Mouse (Mus musculus): ENCODE measurements around the gene Ccdc107. TPM values are rescaled to one million over a fixed set of nuclear protein-coding genes. Genes with fewer than 3 reads are reported as not detected.

The Ccdc107 gene
- polyA plus RNA-seq (2015; fragmentation: Nextera tagmentation; extraction: Ambion mirVana): 104 and 107 TPM in 2 replicates

GRCm38 (mm10) chr4:43492821-43493185 lies at the start of gene Ccdc107:
TSS of gene Ccdc107 (plus strand) at chr4:43492900.
- Histone ChIP-seq H3K4me2 (ENCODE audit: low read length) (peak within 1 kb of the TSS; percentile 63), H3K9ac (ENCODE audit: low read depth, low read length) (peak within 1 kb of the TSS; percentile 56), H3K4me1 (replicated peaks; ENCODE audit: insufficient read depth, low read length) (0 out of 2 replicates have a peak, but pooled peaks cover 4% of the 10 kb centered on the region), H3K9me3 (replicated peaks; ENCODE audit: low read length) (no peaks in the 10 kb centered on the region), H3K27me3 (ENCODE audit: insufficient read depth, low read length) (no peaks in the 10 kb centered on the region), H3K27ac (peak within 1 kb of the TSS; percentile 71), H3K4me3 (replicated peaks; ENCODE audit: low read depth, low read length) (peak within 1 kb of the TSS; percentile 63), H3K36me3 (ENCODE audit: insufficient read depth, low read length) (peaks cover 15% of the 10 kb centered on the region)
- under 1% methylated on average over 25 of the region's 25 CpGs for WGBS
- ATAC-seq (replicated peaks; ENCODE audit: low FRiP score, low read depth): peak; percentile 96
- DNase-seq (ENCODE audit: low spot score): peak; percentile 98
- TF ChIP-seq CTCF (IDR thresholded peaks at IDR 0.05; ENCODE audit: low read depth): peak; percentile 28; the same call in 1 of the 2 replicates

- Histone ChIP-seq H3K27me3 (ENCODE audit: insufficient read depth, low read length) (no peaks in the 10 kb centered on the region), H3K4me3 (replicated peaks; ENCODE audit: low read depth, low read length) (peak overlapping the region; percentile 79), H3K4me1 (replicated peaks; ENCODE audit: insufficient read depth, low read length) (peaks cover 8% of the 10 kb centered on the region; the same call in 1 of the 2 replicates), H3K27ac (peak overlapping the region; percentile 96), H3K36me3 (ENCODE audit: insufficient read depth, low read length) (peaks cover 30% of the 10 kb centered on the region), H3K9ac (ENCODE audit: low read depth, low read length) (peak overlapping the region; percentile 97), H3K4me2 (ENCODE audit: low read length) (peak overlapping the region; percentile 97), H3K9me3 (replicated peaks; ENCODE audit: low read length) (no peaks in the 10 kb centered on the region)
- under 1% methylated on average over 28 of the region's 28 CpGs for WGBS
- ATAC-seq (replicated peaks; ENCODE audit: low FRiP score, low read depth): no peak
- TF ChIP-seq CTCF (IDR thresholded peaks at IDR 0.05; ENCODE audit: low read depth): no peak
- peak; percentile 54 for DNase-seq (ENCODE audit: low spot score)
Observed at GRCm38 (mm10) chr4:43443511-43443910, 49.2 kb upstream of the Ccdc107 start.

GRCm38 (mm10) chr4:43447251-43447650 lies 45.4 kb upstream of the Ccdc107 start:
- Histone ChIP-seq H3K4me1 (replicated peaks; ENCODE audit: insufficient read depth, low read length) (peaks cover 8% of the 10 kb centered on the region; the same call in 1 of the 2 replicates), H3K4me2 (ENCODE audit: low read length) (no peak overlapping the region), H3K4me3 (replicated peaks; ENCODE audit: low read depth, low read length) (no peak overlapping the region), H3K9me3 (replicated peaks; ENCODE audit: low read length) (no peaks in the 10 kb centered on the region), H3K36me3 (ENCODE audit: insufficient read depth, low read length) (peaks cover 30% of the 10 kb centered on the region), H3K9ac (ENCODE audit: low read depth, low read length) (no peak overlapping the region), H3K27ac (no peak overlapping the region), H3K27me3 (ENCODE audit: insufficient read depth, low read length) (no peaks in the 10 kb centered on the region)
- ATAC-seq (replicated peaks; ENCODE audit: low FRiP score, low read depth) (no peak), DNase-seq (ENCODE audit: low spot score) (no peak)
- 85% methylated on average over 13 of the region's 13 CpGs for WGBS
- TF ChIP-seq CTCF (IDR thresholded peaks at IDR 0.05; ENCODE audit: low read depth): no peak

GRCm38 (mm10) chr4:43448554-43448953 lies 44.1 kb upstream of the Ccdc107 start:
- WGBS: 86% methylated on average over 3 of the region's 3 CpGs
- Histone ChIP-seq H3K4me1 (replicated peaks; ENCODE audit: insufficient read depth, low read length) (peaks cover 13% of the 10 kb centered on the region; the same call in 1 of the 2 replicates), H3K4me2 (ENCODE audit: low read length) (no peak overlapping the region), H3K27me3 (ENCODE audit: insufficient read depth, low read length) (no peaks in the 10 kb centered on the region), H3K36me3 (ENCODE audit: insufficient read depth, low read length) (peaks cover 30% of the 10 kb centered on the region), H3K9me3 (replicated peaks; ENCODE audit: low read length) (no peaks in the 10 kb centered on the region), H3K4me3 (replicated peaks; ENCODE audit: low read depth, low read length) (no peak overlapping the region), H3K27ac (no peak overlapping the region), H3K9ac (ENCODE audit: low read depth, low read length) (no peak overlapping the region)
- ATAC-seq (replicated peaks; ENCODE audit: low FRiP score, low read depth) (no peak), DNase-seq (ENCODE audit: low spot score) (no peak)
- no peak for TF ChIP-seq CTCF (IDR thresholded peaks at IDR 0.05; ENCODE audit: low read depth)

DNA sequence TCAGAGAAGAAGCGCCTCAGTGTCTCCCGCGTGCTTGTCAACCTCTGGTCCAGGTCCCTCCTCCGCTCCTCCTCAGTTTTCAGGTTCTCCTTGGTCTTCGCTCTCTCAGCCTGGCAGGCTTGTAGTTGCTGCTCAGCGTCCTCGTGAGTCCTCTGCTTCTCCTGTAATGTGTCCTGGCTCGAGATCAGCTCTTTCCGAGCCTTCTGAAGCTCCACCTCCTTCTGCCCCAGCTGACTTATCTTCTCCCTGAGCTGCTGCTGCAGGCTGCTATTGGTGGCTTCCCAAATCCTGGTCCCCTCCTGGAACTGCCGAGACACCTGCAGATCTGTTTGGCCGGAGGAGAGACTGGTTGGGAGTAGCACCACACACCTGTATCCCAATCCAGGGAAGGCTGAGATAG lies 40.4 kb upstream of the Ccdc107 start:
- Histone ChIP-seq H3K36me3 (ENCODE audit: insufficient read depth, low read length) (peaks cover 11% of the 10 kb centered on the region), H3K4me2 (ENCODE audit: low read length) (no peak overlapping the region), H3K27me3 (ENCODE audit: insufficient read depth, low read length) (no peaks in the 10 kb centered on the region), H3K4me3 (replicated peaks; ENCODE audit: low read depth, low read length) (no peak overlapping the region), H3K27ac (no peak overlapping the region), H3K9me3 (replicated peaks; ENCODE audit: low read length) (no peaks in the 10 kb centered on the region), H3K4me1 (replicated peaks; ENCODE audit: insufficient read depth, low read length) (peaks cover 17% of the 10 kb centered on the region), H3K9ac (ENCODE audit: low read depth, low read length) (no peak overlapping the region)
- 54% methylated on average over 11 of the region's 11 CpGs for WGBS
- ATAC-seq (replicated peaks; ENCODE audit: low FRiP score, low read depth) (no peak), DNase-seq (ENCODE audit: low spot score) (no peak)
- no peak for TF ChIP-seq CTCF (IDR thresholded peaks at IDR 0.05; ENCODE audit: low read depth)

DNA sequence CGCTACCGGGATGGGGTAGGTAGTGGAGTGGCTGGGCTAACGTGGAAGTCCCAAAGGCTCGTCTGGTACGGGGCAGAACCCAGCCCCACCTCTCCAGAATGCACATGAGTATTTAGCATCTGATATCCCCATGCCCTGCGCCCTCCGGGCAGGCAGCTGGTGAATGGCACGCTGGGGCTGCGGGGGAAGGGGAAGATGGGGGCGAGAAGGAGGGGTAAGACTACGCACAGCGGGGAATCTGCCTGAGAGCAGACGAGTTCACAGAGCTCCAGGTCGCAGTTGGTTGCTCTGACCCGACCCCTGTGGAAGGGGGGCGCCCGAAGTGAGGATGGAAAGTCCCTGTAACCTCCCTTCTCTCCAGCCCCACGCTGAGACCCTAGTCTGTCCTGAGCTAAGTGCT lies 39.3 kb upstream of the Ccdc107 start:
- Histone ChIP-seq H3K4me1 (replicated peaks; ENCODE audit: insufficient read depth, low read length) (peaks cover 17% of the 10 kb centered on the region), H3K9ac (ENCODE audit: low read depth, low read length) (0 out of 2 replicates have a peak overlapping the region, but pooled peaks have one; percentile 4), H3K27me3 (ENCODE audit: insufficient read depth, low read length) (no peaks in the 10 kb centered on the region), H3K4me2 (ENCODE audit: low read length) (peak overlapping the region; percentile 56), H3K36me3 (ENCODE audit: insufficient read depth, low read length) (no peaks in the 10 kb centered on the region), H3K9me3 (replicated peaks; ENCODE audit: low read length) (no peaks in the 10 kb centered on the region), H3K27ac (no peak overlapping the region), H3K4me3 (replicated peaks; ENCODE audit: low read depth, low read length) (peak overlapping the region; percentile 13)
- WGBS: 4% methylated on average over 17 of the region's 18 CpGs
- ATAC-seq (replicated peaks; ENCODE audit: low FRiP score, low read depth) (no peak; the same call in 1 of the 2 replicates), DNase-seq (ENCODE audit: low spot score) (peak; percentile 27)
- TF ChIP-seq CTCF (IDR thresholded peaks at IDR 0.05; ENCODE audit: low read depth): no peak
